Comparison of ENCODE assay signal across 14 mouse cellular contexts in genomic region chr6:48437679-48438376, GRCm38 (mm10). TPM values are rescaled to one million over a fixed set of nuclear protein-coding genes. Genes with fewer than 3 reads are reported as not detected.
DNase-seq lines count a peak whose midpoint lies in the region; ATAC-seq and TF ChIP-seq lines count a peak whose summit lies in the region.
"Had no signal": no experiment of that assay in that cellular context is flagged by ENCODE, and none has a peak within 500 bp of the region (broad histone marks: within the 10 kb centered on the region; RNA-seq: fewer than 3 reads in every experiment).

No protein-coding gene starts in this region.

- peaks cover 12% of the 10 kb centered on the region; the same call in 1 of the 2 replicates for H3K9me3 ChIP-seq in forebrain, embryonic 10.5 days
- no peaks in the 10 kb centered on the region for H3K9me3 ChIP-seq in forebrain, embryonic 15.5 days
- H3K9me3 ChIP-seq in limb, embryonic 11.5 days (ENCODE audit: control insufficient read depth, low read length) = no peaks in the 10 kb centered on the region
- H3K9me3 ChIP-seq in neural tube, embryonic 15.5 days (replicated peaks) = no peaks in the 10 kb centered on the region

- ATAC-seq in forebrain, embryonic 15.5 days (replicated peaks) = no peak
- no peak for ATAC-seq in limb, embryonic 11.5 days (ENCODE audit: insufficient number of reproducible peaks, low FRiP score, low TSS enrichment, low read depth)
- no peak for ATAC-seq in neural tube, embryonic 15.5 days (ENCODE audit: low FRiP score)
- ATAC-seq: Patski had no signal

- H3K36me3 ChIP-seq in forebrain, embryonic 10.5 days (replicated peaks) = peaks cover 53% of the 10 kb centered on the region
- H3K36me3 ChIP-seq in forebrain, embryonic 15.5 days = peaks cover 30% of the 10 kb centered on the region
- H3K36me3 ChIP-seq in kidney, adult 2 months (ENCODE audit: control insufficient read depth, insufficient read depth, low read length) = peaks cover 1% of the 10 kb centered on the region; the same call in 1 of the 2 replicates
- peaks cover 7% of the 10 kb centered on the region for H3K36me3 ChIP-seq in limb, embryonic 11.5 days (ENCODE audit: control insufficient read depth, insufficient read depth, low read length)
- peaks cover 34% of the 10 kb centered on the region for H3K36me3 ChIP-seq in neural tube, embryonic 15.5 days

- TF ChIP-seq CTCF in kidney, adult 2 months (conservative IDR thresholded peaks at IDR 0.05; ENCODE audit: insufficient read depth, insufficient read length, low read depth, low read length) = no peak

- no peak for DNase-seq in forebrain, embryonic 10.5 days (ENCODE audit: extremely low spot score, low spot score)
- DNase-seq in kidney, postnatal 10 days = peak; percentile 22
- DNase-seq in kidney, adult 2 months = no peak
- peak; percentile 43 for DNase-seq in limb, embryonic 11.5 days (ENCODE audit: low spot score)
- DNase-seq in left cerebral cortex, adult 18-20 months (ENCODE audit: low spot score in 2 of 2) = no peak
- no peak for DNase-seq in urinary bladder, adult 18-20 months (ENCODE audit: low spot score in 2 of 2)
- DNase-seq: adrenal gland, postnatal 25 days; cerebellum, adult 8-10 months; kidney, postnatal 14 days; lung, embryonic 14.5 days had no signal

- H3K27me3 ChIP-seq in forebrain, embryonic 10.5 days (ENCODE audit: poor library complexity, severe bottlenecking) = peaks cover 69% of the 10 kb centered on the region
- peaks cover 19% of the 10 kb centered on the region; the same call in 1 of the 2 replicates for H3K27me3 ChIP-seq in forebrain, embryonic 15.5 days
- no peaks in the 10 kb centered on the region for H3K27me3 ChIP-seq in kidney, adult 2 months (replicated peaks; ENCODE audit: control insufficient read depth, insufficient read depth, low read length)
- peaks cover 26% of the 10 kb centered on the region for H3K27me3 ChIP-seq in limb, embryonic 11.5 days (ENCODE audit: control insufficient read depth, insufficient read depth, low read length)
- H3K27me3 ChIP-seq in neural tube, embryonic 15.5 days (replicated peaks) = peaks cover 41% of the 10 kb centered on the region
- H3K27me3 ChIP-seq: Patski had no signal

- H3K4me1 ChIP-seq in forebrain, embryonic 10.5 days = peaks cover 50% of the 10 kb centered on the region
- H3K4me1 ChIP-seq in forebrain, embryonic 15.5 days = peaks cover 13% of the 10 kb centered on the region
- H3K4me1 ChIP-seq in kidney, adult 2 months (ENCODE audit: control insufficient read depth, insufficient read depth, low read length) = peaks cover 45% of the 10 kb centered on the region
- H3K4me1 ChIP-seq in limb, embryonic 11.5 days (ENCODE audit: control insufficient read depth, insufficient read depth, low read length) = peaks cover 25% of the 10 kb centered on the region
- peaks cover 34% of the 10 kb centered on the region for H3K4me1 ChIP-seq in neural tube, embryonic 15.5 days

- no peak overlapping the region for H3K4me2 ChIP-seq in forebrain, embryonic 15.5 days (replicated peaks)
- peak overlapping the region; percentile 31; the same call in 1 of the 2 replicates for H3K4me2 ChIP-seq in limb, embryonic 11.5 days (ENCODE audit: low read depth, severe bottlenecking)
- H3K4me2 ChIP-seq in neural tube, embryonic 15.5 days = peak overlapping the region; percentile 39
- H3K4me2 ChIP-seq: lung, embryonic 14.5 days had no signal

- H3K4me3 ChIP-seq in forebrain, embryonic 10.5 days = peak overlapping the region; percentile 46
- no peak overlapping the region for H3K4me3 ChIP-seq in forebrain, embryonic 15.5 days
- H3K4me3 ChIP-seq in kidney, adult 2 months (ENCODE audit: insufficient read depth, low read depth, low read length) = no peak overlapping the region
- H3K4me3 ChIP-seq in limb, embryonic 11.5 days (ENCODE audit: low read depth, low read length) = 0 out of 2 replicates have a peak overlapping the region, but pooled peaks have one; percentile 6
- H3K4me3 ChIP-seq in neural tube, embryonic 15.5 days (replicated peaks) = peak overlapping the region; percentile 18; the same call in 1 of the 2 replicates

- no peak for TF ChIP-seq POLR2A in kidney, adult 2 months (IDR thresholded peaks at IDR 0.05; ENCODE audit: low read depth, low read length)

- WGBS in forebrain, embryonic 10.5 days = 26% methylated on average over 35 of the region's 35 CpGs
- WGBS in forebrain, embryonic 15.5 days = 50% methylated on average over 35 of the region's 35 CpGs
- WGBS in kidney, adult 2 months = 91% methylated on average over 35 of the region's 35 CpGs
- WGBS in limb, embryonic 11.5 days = 23% methylated on average over 35 of the region's 35 CpGs
- 48% methylated on average over 35 of the region's 35 CpGs for WGBS in neural tube, embryonic 15.5 days

- no peak overlapping the region for H3K27ac ChIP-seq in forebrain, embryonic 10.5 days
- H3K27ac ChIP-seq in forebrain, embryonic 15.5 days (replicated peaks) = no peak overlapping the region
- H3K27ac ChIP-seq in kidney, adult 2 months (ENCODE audit: insufficient read depth, low read depth, low read length) = no peak overlapping the region
- no peak overlapping the region for H3K27ac ChIP-seq in limb, embryonic 11.5 days (replicated peaks; ENCODE audit: low read depth, low read length)
- no peak overlapping the region for H3K27ac ChIP-seq in neural tube, embryonic 15.5 days (replicated peaks)

- no peak overlapping the region for H3K9ac ChIP-seq in forebrain, embryonic 15.5 days (replicated peaks)
- 0 out of 2 replicates have a peak overlapping the region, but pooled peaks have one; percentile 22 for H3K9ac ChIP-seq in limb, embryonic 11.5 days (ENCODE audit: low read length)
- no peak overlapping the region for H3K9ac ChIP-seq in neural tube, embryonic 15.5 days (replicated peaks)
- H3K9ac ChIP-seq: lung, embryonic 14.5 days had no signal

RNA-seq across cellular contexts. Expression of gene Zfp467, which starts 7.8 kb away (rescaled TPM):
- 12.9 and 13.1 TPM in 2 replicates for polyA plus RNA-seq in forebrain, embryonic 10.5 days (2016; fragmentation: Nextera tagmentation; extraction: Ambion mirVana)
- 30.0 and 34.2 TPM in 2 replicates for polyA plus RNA-seq in forebrain, embryonic 15.5 days (2015; fragmentation: Nextera tagmentation; extraction: Ambion mirVana)
- polyA plus RNA-seq in kidney, adult 2 months (2012; rRNA removed) = 67.0 and 80.0 TPM in 2 replicates
- polyA plus RNA-seq in limb, embryonic 11.5 days (2014; fragmentation: Nextera tagmentation; extraction: Ambion mirVana) = 15.6 and 20.9 TPM in 2 replicates
- 27.6 and 33.6 TPM in 2 replicates for polyA plus RNA-seq in neural tube, embryonic 15.5 days (2015; fragmentation: Nextera tagmentation; extraction: Ambion mirVana)
- 10 to 100 TPM; 30.9 to 31.6 TPM for total RNA-seq in left cerebral cortex, adult 18-20 months (2021)

RNA-seq across cellular contexts. Expression of gene Sspo, which starts 10.2 kb away (rescaled TPM):
- 0.15 and 0.19 TPM in 2 replicates for polyA plus RNA-seq in forebrain, embryonic 10.5 days (2016; fragmentation: Nextera tagmentation; extraction: Ambion mirVana)
- 0.13 and 0.70 TPM in 2 replicates for polyA plus RNA-seq in forebrain, embryonic 15.5 days (2015; fragmentation: Nextera tagmentation; extraction: Ambion mirVana)
- polyA plus RNA-seq in kidney, adult 2 months (2012; rRNA removed) = 1.5 and 1.9 TPM in 2 replicates
- 0.23 and 0.34 TPM in 2 replicates for polyA plus RNA-seq in limb, embryonic 11.5 days (2014; fragmentation: Nextera tagmentation; extraction: Ambion mirVana)
- polyA plus RNA-seq in neural tube, embryonic 15.5 days (2015; fragmentation: Nextera tagmentation; extraction: Ambion mirVana) = 0.34 and 0.54 TPM in 2 replicates
- 1 to 10 TPM in 1 of 2 experiments, under 1 TPM in 1; 0.16 to 1.1 TPM for total RNA-seq in left cerebral cortex, adult 18-20 months (2021)
- total RNA-seq: hematopoietic stem cell, adult 5-6 weeks had no signal

RNA-seq across cellular contexts. Expression of gene Krba1, which starts 42.4 kb away (rescaled TPM):
- polyA plus RNA-seq in forebrain, embryonic 10.5 days (2016; fragmentation: Nextera tagmentation; extraction: Ambion mirVana) = 23.7 and 24.5 TPM in 2 replicates
- 27.2 and 29.4 TPM in 2 replicates for polyA plus RNA-seq in forebrain, embryonic 15.5 days (2015; fragmentation: Nextera tagmentation; extraction: Ambion mirVana)
- 16.7 and 22.1 TPM in 2 replicates for polyA plus RNA-seq in kidney, adult 2 months (2012; rRNA removed)
- polyA plus RNA-seq in limb, embryonic 11.5 days (2014; fragmentation: Nextera tagmentation; extraction: Ambion mirVana) = 25.2 and 25.5 TPM in 2 replicates
- 23.5 and 25.0 TPM in 2 replicates for polyA plus RNA-seq in neural tube, embryonic 15.5 days (2015; fragmentation: Nextera tagmentation; extraction: Ambion mirVana)
- total RNA-seq in left cerebral cortex, adult 18-20 months (2021) = 10 to 100 TPM; 45.9 to 47.5 TPM

Comparison
In these comparisons a context has a peak if more than half of its experiments do, and no peak if none do; other contexts are left out.
1. DNase-seq: peak in kidney, postnatal 10 days (single experiment) and limb, embryonic 11.5 days (single experiment); none in forebrain, embryonic 10.5 days (single experiment), kidney, adult 2 months (single experiment), left cerebral cortex, adult 18-20 months (0 of 2) and urinary bladder, adult 18-20 months (0 of 2).
2. H3K4me3 ChIP-seq: peak in forebrain, embryonic 10.5 days (single experiment), limb, embryonic 11.5 days (single experiment) and neural tube, embryonic 15.5 days (single experiment); none in forebrain, embryonic 15.5 days (single experiment) and kidney, adult 2 months (single experiment).